Mouse (Mus musculus) macrophage (primary cell): ENCODE data around the gene Atp2c2. TPM values are rescaled to one million over a fixed set of nuclear protein-coding genes. Genes with fewer than 3 reads are reported as not detected.

Source experiments
- H3K27ac ChIP-seq: fragments of 350-480 bp; formaldehyde crosslinking; 2 replicates; pipeline ENCODE4 v1.9.0; 2021
- H3K36me3 ChIP-seq: fragments of 350-480 bp; formaldehyde crosslinking; 2 replicates; pipeline ENCODE4 v1.9.0; 2021; ENCODE audit errors: inconsistent target
- H3K4me3 ChIP-seq: fragments of 350-480 bp; formaldehyde crosslinking; 2 replicates; pipeline ENCODE4 v1.9.0; 2021; ENCODE audit errors: inconsistent target
- H3K79me2 ChIP-seq: fragments of 350-480 bp; formaldehyde crosslinking; 2 replicates; pipeline ENCODE4 v1.9.0; 2021; ENCODE audit errors: inconsistent target
- WGBS: methylation state at CpG from one replicate; pipeline ENCODE4 v1.1.7; 2026; ENCODE audit warnings: inconsistent platforms; ENCODE audit not compliant: missing documents; 5-methylcytosine and 5-hydroxymethylcytosine counted together
- polyA plus RNA-seq: library from polyadenylated mRNA; stranded (reverse); fragments of 250-400 nt; gene quantifications from 3 replicates; pipeline ENCODE4 v1.2.4, GENCODE M21; 2018; ENCODE audit warnings: inconsistent platforms
- total RNA-seq, 78 experiments: library from RNA; depleted of rRNA; stranded (reverse); fragments of 250-400 nt; gene quantifications; 1 replicate in 9 of 78; 2 replicates in 24 of 78; 3 replicates in 43 of 78; 4 replicates in 2 of 78; pipeline ENCODE4 v1.2.4; 2018; ENCODE audit warnings: inconsistent platforms in 56 of 78

Gene Atp2c2
- total RNA-seq (2018; cell fraction: chromatin; rRNA removed) = not detected
- not detected for total RNA-seq (2018; cell fraction: cytosol; rRNA removed)
- not detected for total RNA-seq (2018; cell fraction: nucleus; rRNA removed)
- polyA plus RNA-seq = not detected in 3 replicates

DNA sequence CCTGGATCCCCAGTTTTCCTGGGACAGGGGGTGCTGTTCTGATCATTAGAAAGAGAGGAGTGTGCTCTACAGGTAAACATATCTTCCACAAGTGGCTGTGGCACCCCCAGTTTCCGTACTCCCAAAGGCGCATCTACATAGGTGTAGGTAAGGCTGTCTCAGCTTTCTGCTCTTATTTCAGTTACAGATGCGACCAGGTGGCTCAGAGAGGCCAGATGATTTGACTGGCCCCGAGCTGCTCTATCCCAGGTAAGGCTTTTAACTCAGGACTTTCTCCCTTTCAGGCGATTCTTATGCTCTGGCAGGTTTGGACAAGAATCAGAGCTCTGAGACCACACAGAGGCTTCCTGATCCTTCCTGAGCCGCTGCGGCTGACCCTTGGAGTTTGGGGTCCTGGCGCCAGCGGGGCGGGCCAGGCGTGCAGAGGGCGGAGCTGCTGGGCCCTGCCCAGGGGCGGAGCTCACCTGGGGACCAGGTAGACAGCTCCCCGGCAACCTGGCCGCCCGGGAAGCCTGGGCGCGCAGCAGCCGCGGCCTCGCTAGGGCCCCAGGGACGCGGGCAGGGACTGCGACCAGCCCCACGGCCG lies at the start of gene Atp2c2:
Gene Atp2c2 (plus strand): TSS at position 461 of the 586 bp plus-strand sequence.
- Histone ChIP-seq H3K36me3 (no peaks in the 10 kb centered on the region), H3K27ac (no peak within 1 kb of the TSS), H3K4me3 (no peak within 1 kb of the TSS; the same call in 1 of the 2 replicates), H3K79me2 (no peaks in the 10 kb centered on the region)
- WGBS = 18% methylated on average over 22 of the region's 26 CpGs

DNA sequence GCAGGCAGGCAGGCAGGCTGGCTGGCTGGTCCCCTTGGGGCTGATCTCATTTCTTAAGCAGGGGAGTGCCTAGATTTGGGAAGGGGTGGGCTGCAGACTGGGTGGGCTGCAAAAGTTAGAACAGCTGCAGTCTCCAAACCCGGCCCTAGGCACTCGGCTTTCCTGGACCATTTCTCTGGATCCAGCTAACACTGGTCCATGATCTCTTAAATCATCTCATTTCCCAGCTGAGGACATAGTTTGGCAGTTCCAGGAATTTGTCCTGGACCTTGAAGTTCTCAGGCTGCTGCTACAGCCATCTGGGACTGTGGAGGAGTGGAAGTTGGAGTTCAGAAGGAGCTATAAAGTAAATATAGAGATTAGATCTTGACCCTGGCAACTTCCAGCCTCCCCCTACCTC lies 48.5 kb upstream of the Atp2c2 start:
- 70% methylated on average over 2 of the region's 2 CpGs for WGBS
- H3K27ac ChIP-seq = no peak overlapping the region
- H3K36me3 ChIP-seq = no peaks in the 10 kb centered on the region
- H3K4me3 ChIP-seq = no peak overlapping the region
- no peaks in the 10 kb centered on the region for H3K79me2 ChIP-seq

DNA sequence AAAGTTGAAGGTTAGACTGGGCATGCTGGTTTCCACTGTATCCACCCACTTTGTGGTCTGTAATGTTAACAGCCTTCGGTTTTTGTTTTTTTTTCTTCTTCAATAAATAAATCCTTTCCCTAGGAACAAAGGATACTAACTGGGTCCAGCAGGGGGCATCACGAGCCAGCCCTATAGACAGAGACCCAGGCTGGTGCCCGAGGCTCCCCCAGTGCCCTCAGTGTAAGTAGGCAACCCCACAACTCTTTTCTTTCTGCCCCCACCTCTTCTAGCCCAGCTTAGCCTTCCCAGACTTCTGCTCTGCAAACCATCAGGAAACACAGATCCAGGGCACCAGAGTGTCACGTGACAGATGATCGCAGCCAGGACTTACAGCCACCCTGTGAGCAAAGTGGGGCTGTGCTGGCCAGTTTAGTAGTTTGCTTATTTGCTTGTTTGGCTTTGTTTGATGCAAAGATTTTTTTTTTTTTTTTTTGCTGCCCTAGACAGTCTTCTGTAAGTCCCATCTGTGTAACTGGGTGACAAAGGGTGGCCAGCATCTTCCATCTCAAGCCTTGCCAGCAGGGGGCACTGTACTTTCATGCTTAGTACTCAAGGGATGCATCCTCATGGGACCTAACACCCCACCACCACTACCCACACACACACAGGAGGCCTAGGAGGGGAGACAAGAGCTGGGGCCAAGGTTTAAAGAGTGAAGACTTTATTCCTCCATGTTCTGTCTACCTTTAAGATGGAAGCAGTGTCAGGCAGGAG lies 42.9 kb upstream of the Atp2c2 start:
- H3K79me2 ChIP-seq = no peaks in the 10 kb centered on the region
- no peak overlapping the region for H3K27ac ChIP-seq
- no peak overlapping the region for H3K4me3 ChIP-seq
- 42% methylated on average over 5 of the region's 5 CpGs for WGBS
- H3K36me3 ChIP-seq = no peaks in the 10 kb centered on the region

DNA sequence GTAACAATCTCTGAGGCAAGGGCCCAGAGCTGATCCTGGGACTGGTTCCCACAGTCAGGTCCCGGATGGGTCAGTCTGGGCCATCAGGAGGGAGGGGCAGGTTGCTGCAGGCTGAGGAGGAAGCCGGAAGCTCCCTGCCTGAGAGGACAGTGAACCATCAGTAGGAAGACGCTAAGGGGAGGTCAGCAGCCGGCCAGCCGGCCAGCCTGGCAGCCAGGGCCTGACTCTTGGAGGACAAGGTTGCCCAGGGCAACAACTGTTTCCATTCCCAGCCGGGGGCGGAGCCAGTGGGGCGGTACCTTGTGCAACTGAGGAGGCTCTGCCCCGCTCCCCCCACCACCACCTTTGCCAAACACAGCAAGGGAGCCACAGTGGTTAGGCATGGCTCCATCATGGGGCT lies 38.7 kb upstream of the Atp2c2 start:
- 84% methylated on average over 9 of the region's 9 CpGs for WGBS
- Histone ChIP-seq H3K4me3 (no peak overlapping the region), H3K79me2 (no peaks in the 10 kb centered on the region), H3K36me3 (no peaks in the 10 kb centered on the region), H3K27ac (no peak overlapping the region)

DNA sequence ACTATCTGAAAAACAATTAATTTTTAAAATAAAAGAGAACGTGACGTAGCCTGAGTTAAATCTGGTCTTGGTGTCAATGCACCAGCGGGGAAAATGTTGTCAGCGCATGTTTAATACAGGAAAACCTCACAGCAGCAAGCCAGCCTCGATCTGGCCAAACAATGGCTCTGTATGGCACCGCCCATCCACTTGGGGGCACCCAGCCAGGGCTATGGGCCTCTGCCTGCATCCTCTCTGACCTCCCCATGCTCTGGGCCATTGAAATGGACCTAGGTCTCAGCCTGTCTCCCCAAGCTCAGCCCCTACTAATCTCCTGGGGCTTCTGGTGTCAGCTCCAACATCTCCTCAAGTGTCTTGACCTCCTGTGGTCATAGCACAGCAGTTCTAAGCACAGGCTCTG lies 37.9 kb upstream of the Atp2c2 start:
- Histone ChIP-seq H3K27ac (no peak overlapping the region), H3K36me3 (no peaks in the 10 kb centered on the region), H3K4me3 (no peak overlapping the region), H3K79me2 (no peaks in the 10 kb centered on the region)
- WGBS = 52% methylated on average over 6 of the region's 6 CpGs

DNA sequence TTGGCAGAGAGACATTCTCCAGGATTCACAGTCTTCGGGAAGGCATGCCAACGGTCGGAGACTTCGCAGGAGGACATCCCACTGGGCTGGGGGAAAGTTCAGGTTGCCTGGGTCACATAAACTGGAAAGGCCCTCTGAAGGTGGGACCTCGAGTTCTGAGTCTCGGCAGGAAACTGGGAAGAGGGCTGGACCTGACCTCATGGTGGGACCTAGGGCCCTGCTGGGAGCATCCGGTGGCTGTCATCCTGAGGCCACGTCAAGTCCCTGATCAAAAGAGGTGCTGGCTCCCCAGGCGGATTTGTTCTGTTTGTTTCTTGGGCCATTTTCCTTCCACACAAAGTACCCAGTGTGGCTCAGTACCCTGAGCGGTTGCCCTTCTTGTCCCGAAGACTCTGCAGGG lies 36.4 kb upstream of the Atp2c2 start:
- Histone ChIP-seq H3K27ac (no peak overlapping the region), H3K36me3 (no peaks in the 10 kb centered on the region), H3K4me3 (no peak overlapping the region), H3K79me2 (no peaks in the 10 kb centered on the region)
- 90% methylated on average over 11 of the region's 11 CpGs for WGBS

DNA sequence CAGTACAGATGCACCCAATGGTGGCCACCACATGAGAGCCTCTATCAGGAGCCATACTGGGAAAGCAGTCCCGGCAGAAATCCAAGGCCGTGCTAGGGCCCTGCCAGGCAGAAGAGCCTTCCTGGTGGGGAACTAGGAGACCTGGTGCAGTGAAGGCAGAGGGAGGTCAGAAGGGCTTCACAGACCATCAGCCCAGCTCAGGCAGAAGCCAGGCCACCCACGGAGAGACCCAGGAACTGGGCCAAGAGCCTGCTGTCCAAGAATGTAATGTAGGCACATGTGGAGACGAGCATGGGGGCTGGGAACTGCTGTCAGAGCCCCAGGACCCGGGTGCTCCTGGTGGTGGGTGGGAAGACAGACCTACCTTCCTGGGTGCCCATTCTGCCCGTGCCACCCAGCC lies 34.5 kb upstream of the Atp2c2 start:
- WGBS = 72% methylated on average over 5 of the region's 6 CpGs
- Histone ChIP-seq H3K4me3 (no peak overlapping the region), H3K36me3 (no peaks in the 10 kb centered on the region), H3K79me2 (no peaks in the 10 kb centered on the region), H3K27ac (no peak overlapping the region)

DNA sequence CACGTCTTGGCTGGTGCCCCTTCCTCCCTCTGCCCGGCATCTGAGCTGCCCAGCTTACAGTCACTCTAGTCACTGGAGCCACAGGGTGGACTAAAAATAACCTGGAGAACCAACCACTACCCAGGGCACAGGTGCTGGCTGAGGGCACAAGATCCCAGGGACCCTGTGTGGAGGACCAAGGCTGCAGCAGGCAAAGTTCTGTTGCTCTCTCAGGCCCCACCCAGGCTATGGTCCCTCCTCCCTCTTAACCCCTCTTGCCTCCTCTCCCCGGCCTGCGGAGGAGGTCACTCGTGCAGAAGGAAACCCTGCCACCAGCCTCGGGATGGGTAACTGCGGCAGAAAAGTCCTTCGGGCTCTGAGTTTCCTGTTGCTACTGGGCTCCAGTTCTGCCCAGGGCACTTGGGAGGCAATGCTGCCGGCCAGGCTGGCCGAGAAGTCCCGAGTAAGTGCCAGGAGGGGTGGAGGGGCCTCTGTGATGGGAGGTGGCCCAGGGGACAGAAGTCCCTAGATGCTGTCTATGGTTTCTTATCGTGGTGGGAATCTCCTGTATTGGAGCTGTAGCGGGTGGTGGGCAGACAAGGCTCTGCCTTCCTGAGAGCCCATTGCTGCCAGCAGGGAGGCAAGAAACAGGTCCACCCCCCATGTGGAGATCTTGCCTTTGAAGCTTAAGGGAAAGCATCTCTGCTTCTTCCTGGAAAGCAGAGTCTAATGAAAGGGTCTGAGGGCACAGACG lies 33.4 kb upstream of the Atp2c2 start, which contains the start of gene Wfdc1:
Gene Wfdc1 (plus strand): TSS at position 147 of the 733 bp plus-strand sequence.
- H3K27ac ChIP-seq = no peak within 1 kb of the TSS
- H3K36me3 ChIP-seq = no peaks in the 10 kb centered on the region
- WGBS = 6% methylated on average over 14 of the region's 14 CpGs
- no peaks in the 10 kb centered on the region for H3K79me2 ChIP-seq
- H3K4me3 ChIP-seq = no peak within 1 kb of the TSS

DNA sequence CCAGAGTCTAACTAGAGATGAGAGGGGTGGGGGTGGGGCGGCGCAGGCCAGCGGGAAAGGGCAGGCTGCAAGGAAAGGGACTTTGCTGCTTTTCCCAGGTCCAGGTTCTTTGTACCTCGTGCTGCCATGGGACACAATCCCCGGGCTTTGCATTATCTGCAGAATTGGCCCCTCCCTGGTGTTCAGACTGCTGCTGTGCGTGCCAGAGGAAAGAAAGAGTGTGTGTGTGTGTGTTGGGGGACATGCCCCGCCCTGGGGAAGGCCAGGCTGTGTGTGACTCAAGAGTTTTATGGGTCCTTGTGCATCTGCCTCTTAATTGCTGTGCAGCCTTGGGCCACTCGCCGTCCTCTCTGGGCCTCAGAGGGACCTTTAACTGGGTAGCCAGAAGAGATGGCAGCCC lies 31.4 kb upstream of the Atp2c2 start:
- 85% methylated on average over 9 of the region's 9 CpGs for WGBS
- H3K27ac ChIP-seq = no peak overlapping the region
- H3K79me2 ChIP-seq = no peaks in the 10 kb centered on the region
- no peaks in the 10 kb centered on the region for H3K36me3 ChIP-seq
- H3K4me3 ChIP-seq = no peak overlapping the region

DNA sequence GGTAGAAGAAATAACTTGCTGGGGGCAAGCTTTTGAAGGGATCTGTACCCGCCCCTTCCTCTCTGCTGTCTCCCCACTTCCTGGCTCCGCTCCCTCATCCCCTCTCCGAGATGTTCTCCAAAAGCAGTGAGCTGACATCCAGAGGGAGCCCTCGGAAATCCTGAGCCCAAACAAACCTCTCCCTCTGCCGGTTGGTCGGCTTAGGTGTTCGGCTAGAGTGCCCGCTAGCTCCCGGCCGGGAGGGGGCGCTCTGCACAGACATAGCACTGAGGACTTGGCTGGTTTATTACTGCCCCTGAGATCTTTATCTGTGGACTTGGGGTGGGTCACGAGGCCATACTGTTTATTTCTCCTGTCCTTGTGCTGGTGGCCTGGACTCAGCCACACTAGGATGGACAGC lies 30.5 kb upstream of the Atp2c2 start:
- 62% methylated on average over 12 of the region's 12 CpGs for WGBS
- Histone ChIP-seq H3K27ac (no peak overlapping the region), H3K79me2 (no peaks in the 10 kb centered on the region), H3K4me3 (no peak overlapping the region), H3K36me3 (no peaks in the 10 kb centered on the region)

DNA sequence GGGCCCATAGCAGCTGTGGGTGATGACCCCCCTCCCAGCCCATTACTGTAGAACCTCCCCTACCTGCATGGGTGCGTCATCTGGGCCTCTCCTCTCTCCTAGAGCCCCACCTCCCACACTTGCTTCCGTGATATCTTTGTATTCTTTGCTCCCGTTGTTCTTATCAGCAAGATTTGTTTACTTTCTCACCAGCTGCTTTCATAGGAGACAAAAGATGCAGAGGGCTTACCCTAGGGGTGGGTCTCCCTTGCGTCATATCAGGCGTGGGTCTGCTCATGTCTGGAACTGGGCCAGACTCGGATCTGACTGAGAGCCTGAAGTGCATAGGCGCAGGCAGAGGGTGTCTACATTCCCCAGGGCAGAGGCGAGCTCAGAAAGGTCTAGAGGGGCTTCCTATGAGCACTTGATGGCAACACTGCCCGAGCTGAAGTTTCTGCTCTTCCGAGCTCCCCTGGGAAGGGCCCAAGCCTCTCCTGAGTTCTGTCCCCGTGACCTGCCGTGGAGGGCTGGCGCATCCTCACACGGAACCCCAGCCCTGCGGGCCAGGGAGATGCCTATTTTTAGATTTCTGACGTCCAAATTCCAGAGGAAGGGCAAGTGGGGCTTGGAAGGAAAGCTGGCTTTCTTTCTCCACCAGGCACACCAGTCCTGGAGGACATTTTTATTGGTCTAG lies 29.3 kb upstream of the Atp2c2 start:
- WGBS = 81% methylated on average over 15 of the region's 16 CpGs
- Histone ChIP-seq H3K36me3 (no peaks in the 10 kb centered on the region), H3K4me3 (no peak overlapping the region), H3K79me2 (no peaks in the 10 kb centered on the region), H3K27ac (no peak overlapping the region)

DNA sequence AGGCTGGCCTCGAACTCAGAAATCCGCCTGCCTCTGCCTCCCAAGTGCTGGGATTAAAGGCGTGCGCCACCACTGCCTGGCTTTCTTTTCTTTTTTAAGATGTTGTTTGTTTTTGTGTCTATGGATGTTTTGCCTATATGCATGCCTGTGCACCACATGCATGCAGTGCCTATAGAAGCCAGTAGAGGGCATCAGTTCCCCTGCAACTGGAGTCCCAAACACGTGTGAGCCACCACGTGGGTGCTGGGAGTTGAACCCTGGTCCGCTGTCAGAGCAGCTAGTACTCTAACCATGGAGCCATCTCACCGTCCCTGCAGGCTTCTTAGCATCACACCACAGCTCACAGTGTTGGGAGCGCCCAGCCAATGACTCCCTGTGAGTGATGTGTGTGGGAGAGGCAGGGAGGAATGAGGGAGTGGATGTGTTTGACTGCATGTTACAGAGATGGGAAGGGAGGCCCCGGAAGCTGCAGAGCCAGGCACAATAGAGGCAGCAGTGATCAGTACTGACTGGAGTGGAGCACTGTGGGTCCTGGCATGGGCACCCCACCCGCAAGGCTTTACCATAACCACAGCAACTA lies 25.7 kb upstream of the Atp2c2 start:
- Histone ChIP-seq H3K79me2 (no peaks in the 10 kb centered on the region), H3K36me3 (no peaks in the 10 kb centered on the region), H3K27ac (no peak overlapping the region), H3K4me3 (no peak overlapping the region)
- 86% methylated on average over 9 of the region's 11 CpGs for WGBS

DNA sequence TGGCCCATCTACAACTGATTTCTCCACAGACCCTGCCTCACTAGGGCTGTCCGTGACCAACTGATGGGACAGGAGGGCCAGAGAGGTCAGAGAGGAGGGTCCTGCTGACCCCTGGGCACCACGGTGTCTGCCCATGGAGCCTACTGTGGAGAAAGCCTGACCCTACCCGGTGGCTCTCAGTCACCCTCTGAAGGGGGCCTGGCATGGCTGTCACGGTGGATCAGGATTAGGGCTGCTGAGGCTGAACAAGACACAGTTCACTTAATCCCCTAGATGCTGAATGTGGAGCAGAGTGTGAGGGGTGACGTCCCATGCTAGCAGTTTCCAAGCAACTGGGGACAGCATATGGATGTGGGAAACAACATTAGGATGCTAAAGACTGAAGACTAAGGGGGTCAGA lies 24.4 kb upstream of the Atp2c2 start:
- H3K79me2 ChIP-seq = no peaks in the 10 kb centered on the region
- WGBS = 100% methylated on average over 5 of the region's 5 CpGs
- H3K4me3 ChIP-seq = no peak overlapping the region
- no peaks in the 10 kb centered on the region for H3K36me3 ChIP-seq
- H3K27ac ChIP-seq = no peak overlapping the region

DNA sequence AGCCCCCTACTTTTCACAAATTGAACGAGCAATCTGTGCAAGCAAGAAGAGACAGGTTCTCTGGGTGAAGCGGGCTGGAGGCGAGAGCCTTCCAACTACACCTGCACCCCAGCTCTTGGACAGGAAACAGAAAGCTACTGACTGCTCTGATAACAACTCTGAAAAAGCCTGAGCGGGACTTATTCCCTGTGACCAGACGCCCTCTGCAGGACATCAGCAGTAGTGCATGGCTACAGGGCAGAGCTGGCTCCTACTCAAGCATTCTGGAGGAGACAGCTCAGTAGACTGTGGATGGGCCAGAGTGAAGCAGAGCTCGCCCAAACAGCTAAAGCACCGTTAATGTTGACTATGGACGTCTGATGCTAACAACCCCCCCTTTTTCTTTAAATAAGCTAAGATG lies 23.4 kb upstream of the Atp2c2 start:
- no peaks in the 10 kb centered on the region for H3K36me3 ChIP-seq
- H3K4me3 ChIP-seq = no peak overlapping the region
- H3K27ac ChIP-seq = no peak overlapping the region
- no peaks in the 10 kb centered on the region for H3K79me2 ChIP-seq
- WGBS = 5% methylated on average over 8 of the region's 8 CpGs
